Mouse (Mus musculus) neural tube, embryonic 13.5 days (tissue): ENCODE data around the gene Cpped1. TPM values are rescaled to one million over a fixed set of nuclear protein-coding genes. Genes with fewer than 3 reads are reported as not detected.

ENCODE experiments used
- ATAC-seq: fragments of 200-750 bp; cut with Nextera tagmentation; 2 replicates; pipeline ENCODE4 v1.8.0; 2017; ENCODE audit warnings: low read depth, mild to moderate bottlenecking, moderate TSS enrichment, moderate library complexity
- H3K27ac ChIP-seq: fragments of 300-500 bp; sonication (generic); replicated peaks from 2 replicates; pipeline ENCODE4 v1.5.1; 2015; ENCODE audit warnings: moderate library complexity, mild to moderate bottlenecking, inconsistent platforms
- H3K27me3 ChIP-seq: fragments of 300-500 bp; sonication (generic); 2 replicates; pipeline ENCODE4 v1.6.1; 2015; ENCODE audit warnings: mild to moderate bottlenecking, inconsistent platforms
- H3K36me3 ChIP-seq: fragments of 300-500 bp; sonication (generic); 2 replicates; pipeline ENCODE4 v1.6.1; 2015; ENCODE audit warnings: mild to moderate bottlenecking, inconsistent platforms
- H3K4me1 ChIP-seq: fragments of 300-500 bp; sonication (generic); replicated peaks from 2 replicates; pipeline ENCODE4 v1.6.1; 2015; ENCODE audit warnings: inconsistent platforms
- H3K4me2 ChIP-seq: fragments of 300-500 bp; sonication (generic); 2 replicates; pipeline ENCODE4 v1.6.1; 2015; ENCODE audit warnings: inconsistent platforms, mild to moderate bottlenecking, moderate library complexity
- H3K4me3 ChIP-seq: fragments of 300-500 bp; sonication (generic); 2 replicates; pipeline ENCODE4 v1.5.1; 2015; ENCODE audit warnings: mild to moderate bottlenecking, inconsistent platforms
- H3K9ac ChIP-seq: fragments of 300-500 bp; sonication (generic); 2 replicates; pipeline ENCODE4 v1.6.1; 2015; ENCODE audit warnings: moderate library complexity, mild to moderate bottlenecking, inconsistent platforms
- H3K9me3 ChIP-seq: fragments of 300-500 bp; sonication (generic); 2 replicates; pipeline ENCODE4 v1.6.1; 2016; ENCODE audit warnings: inconsistent platforms
- WGBS: fragments of 180-500 bp; shearing (Covaris S2); methylation state at CpG from one replicate; pipeline ENCODE4 v1.1.7; 2015; 5-methylcytosine and 5-hydroxymethylcytosine counted together
- polyA plus RNA-seq: library from polyadenylated mRNA; unstranded; fragments of >200 nt; fragmentation: Nextera tagmentation; extraction: Ambion mirVana; gene quantifications from 2 replicates; pipeline ENCODE4 v1.2.1, GENCODE M21; 2015

Gene Cpped1
- polyA plus RNA-seq, 1 experiment from 2014 or later: 19.3 TPM

DNA sequence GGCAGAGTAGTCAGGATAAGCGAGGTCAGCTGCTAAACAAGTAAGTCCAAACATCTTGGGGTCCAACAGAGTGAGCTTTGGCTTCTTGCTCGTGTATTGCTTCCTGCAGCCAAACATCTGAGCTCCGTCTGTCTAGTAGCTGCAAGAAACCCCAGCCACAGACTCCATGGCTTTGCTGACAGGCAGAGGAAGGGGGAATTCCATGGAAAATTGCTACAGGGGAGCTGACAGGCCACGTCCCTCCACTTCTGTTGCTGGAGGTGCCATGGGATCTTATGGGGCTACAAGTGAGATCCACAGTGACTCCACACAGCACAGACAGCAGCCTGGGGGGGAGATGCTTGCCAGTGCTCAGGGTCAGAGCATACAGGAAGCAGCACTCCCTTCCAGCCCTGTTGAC lies 123.4 kb downstream of the Cpped1 start:
- no peak overlapping the region for H3K9ac ChIP-seq
- H3K36me3 ChIP-seq: no peaks in the 10 kb centered on the region
- H3K27me3 ChIP-seq: no peaks in the 10 kb centered on the region

DNA sequence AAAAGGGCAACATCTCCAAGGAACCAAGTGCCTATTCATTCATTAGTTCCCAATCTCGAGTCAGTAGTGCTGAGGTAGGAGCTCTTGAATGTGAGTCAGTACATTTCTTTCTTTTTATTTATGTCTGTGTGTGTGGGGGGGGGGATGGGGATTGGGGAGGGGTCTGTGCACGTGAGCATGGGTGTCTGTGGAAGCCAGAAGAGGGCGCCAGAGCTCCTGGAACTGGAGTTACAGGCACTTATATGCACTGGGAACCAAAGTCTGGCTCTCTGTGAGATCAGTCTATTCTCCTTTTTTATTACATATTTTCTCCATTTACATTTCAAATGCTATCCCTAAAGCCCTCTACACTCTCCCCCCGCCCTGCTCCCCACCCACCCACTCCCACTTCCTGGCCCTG lies 124.9 kb downstream of the Cpped1 start:
- Histone ChIP-seq H3K27ac (no peak overlapping the region), H3K9me3 (no peaks in the 10 kb centered on the region), H3K9ac (no peak overlapping the region), H3K27me3 (no peaks in the 10 kb centered on the region), H3K4me1 (no peaks in the 10 kb centered on the region), H3K4me3 (no peak overlapping the region), H3K4me2 (no peak overlapping the region), H3K36me3 (no peaks in the 10 kb centered on the region)
- WGBS: 70% methylated on average over 4 of the region's 4 CpGs
- no peak for ATAC-seq

More for the DNA sequence above, 123.4 kb downstream of the Cpped1 start:
- H3K27ac ChIP-seq: no peak overlapping the region
- no peak for ATAC-seq
- WGBS: 85% methylated on average over 4 of the region's 4 CpGs
- H3K4me3 ChIP-seq: no peak overlapping the region
- no peaks in the 10 kb centered on the region for H3K4me1 ChIP-seq
- no peak overlapping the region for H3K4me2 ChIP-seq
- H3K9me3 ChIP-seq: no peaks in the 10 kb centered on the region

DNA sequence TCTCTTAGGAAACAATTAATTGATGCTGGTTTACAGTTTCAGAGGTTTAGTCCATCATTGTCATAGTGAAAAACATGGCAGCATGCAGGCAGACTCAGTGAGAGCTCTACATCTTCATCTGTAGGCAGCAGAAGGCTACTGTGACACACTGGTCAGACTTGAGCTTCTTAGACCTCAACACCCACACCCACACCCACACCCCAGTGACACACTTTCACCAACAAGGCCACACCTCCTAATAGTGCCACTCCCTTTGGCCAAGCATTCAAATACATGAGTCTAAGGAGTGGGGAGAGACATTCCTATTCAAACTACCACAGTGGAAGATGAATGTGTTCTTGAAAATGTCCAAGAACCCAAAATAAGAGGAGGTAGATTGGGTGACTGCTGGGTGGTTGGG lies 125.9 kb downstream of the Cpped1 start:
- no peaks in the 10 kb centered on the region for H3K4me1 ChIP-seq
- H3K4me3 ChIP-seq: no peak overlapping the region
- H3K27me3 ChIP-seq: no peaks in the 10 kb centered on the region
- no peak overlapping the region for H3K4me2 ChIP-seq
- no peak for ATAC-seq
- H3K36me3 ChIP-seq: no peaks in the 10 kb centered on the region
- no peak overlapping the region for H3K9ac ChIP-seq
- H3K27ac ChIP-seq: no peak overlapping the region
- H3K9me3 ChIP-seq: no peaks in the 10 kb centered on the region

DNA sequence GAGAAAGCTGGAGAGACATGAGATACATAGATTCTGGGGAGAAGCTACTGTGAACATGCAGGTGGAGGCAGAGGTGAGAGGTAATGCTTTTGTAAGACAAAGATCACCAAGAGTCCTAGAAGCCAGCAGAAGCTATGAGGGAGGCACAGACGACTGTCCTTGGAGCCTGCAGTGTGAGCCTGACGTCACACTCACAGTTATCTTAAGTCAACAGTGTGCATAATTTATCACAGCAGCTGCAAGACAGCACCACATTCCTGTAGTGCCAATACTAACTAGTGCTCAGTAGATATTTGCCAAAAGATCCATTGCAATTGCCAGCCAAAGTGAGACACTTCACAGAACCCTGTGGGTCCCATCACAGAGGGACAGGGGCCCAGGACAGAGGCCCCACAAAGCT lies 127.2 kb downstream of the Cpped1 start:
- H3K27me3 ChIP-seq: no peaks in the 10 kb centered on the region
- no peak overlapping the region for H3K4me3 ChIP-seq
- no peaks in the 10 kb centered on the region for H3K4me1 ChIP-seq
- WGBS: 41% methylated on average over 2 of the region's 2 CpGs
- no peaks in the 10 kb centered on the region for H3K9me3 ChIP-seq
- H3K4me2 ChIP-seq: no peak overlapping the region
- no peaks in the 10 kb centered on the region for H3K36me3 ChIP-seq
- H3K27ac ChIP-seq: no peak overlapping the region
- no peak for ATAC-seq
- H3K9ac ChIP-seq: no peak overlapping the region

- H3K4me1 ChIP-seq: no peaks in the 10 kb centered on the region
- no peak for ATAC-seq
- no peaks in the 10 kb centered on the region for H3K27me3 ChIP-seq
- no peak overlapping the region for H3K4me2 ChIP-seq
- H3K9ac ChIP-seq: no peak overlapping the region
- H3K4me3 ChIP-seq: no peak overlapping the region
- 86% methylated on average over 9 of the region's 9 CpGs for WGBS
- no peaks in the 10 kb centered on the region for H3K36me3 ChIP-seq
- H3K9me3 ChIP-seq: no peaks in the 10 kb centered on the region
- H3K27ac ChIP-seq: no peak overlapping the region
Observed at GRCm38 (mm10) chr16:11778715-11779460, 130.4 kb downstream of the Cpped1 start.

GRCm38 (mm10) chr16:11778191-11778590 lies 131.1 kb downstream of the Cpped1 start:
- no peaks in the 10 kb centered on the region for H3K4me1 ChIP-seq
- no peak overlapping the region for H3K4me3 ChIP-seq
- no peak overlapping the region for H3K27ac ChIP-seq
- no peak overlapping the region for H3K9ac ChIP-seq
- ATAC-seq: no peak
- H3K4me2 ChIP-seq: no peak overlapping the region
- H3K9me3 ChIP-seq: no peaks in the 10 kb centered on the region
- H3K27me3 ChIP-seq: no peaks in the 10 kb centered on the region
- 85% methylated on average over 5 of the region's 5 CpGs for WGBS
- H3K36me3 ChIP-seq: no peaks in the 10 kb centered on the region

DNA sequence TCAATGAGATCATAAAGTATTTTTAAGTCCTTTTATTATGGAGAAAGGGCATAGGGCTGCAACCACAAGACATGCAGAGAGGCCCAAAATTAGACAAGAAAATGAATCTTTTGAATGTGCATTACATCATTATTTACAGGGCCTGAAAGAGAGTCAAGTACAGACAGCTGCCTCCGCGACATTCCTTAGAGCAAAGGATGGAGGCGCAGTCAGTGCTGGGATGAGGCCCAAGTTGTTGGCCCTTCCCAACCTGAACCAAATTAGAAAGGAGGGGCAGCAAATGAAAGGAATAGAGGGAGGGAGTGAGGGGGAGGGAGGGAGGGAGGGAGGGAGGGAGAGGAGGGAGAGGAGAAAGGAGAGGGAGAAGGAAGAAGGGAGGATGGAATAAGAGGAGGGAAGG lies 132.7 kb downstream of the Cpped1 start:
- H3K27ac ChIP-seq: no peak overlapping the region
- H3K27me3 ChIP-seq: no peaks in the 10 kb centered on the region
- H3K4me2 ChIP-seq: no peak overlapping the region
- no peaks in the 10 kb centered on the region for H3K36me3 ChIP-seq
- H3K9ac ChIP-seq: no peak overlapping the region
- no peaks in the 10 kb centered on the region for H3K4me1 ChIP-seq
- H3K9me3 ChIP-seq: no peaks in the 10 kb centered on the region
- 88% methylated on average over 3 of the region's 3 CpGs for WGBS
- H3K4me3 ChIP-seq: no peak overlapping the region
- no peak for ATAC-seq

DNA sequence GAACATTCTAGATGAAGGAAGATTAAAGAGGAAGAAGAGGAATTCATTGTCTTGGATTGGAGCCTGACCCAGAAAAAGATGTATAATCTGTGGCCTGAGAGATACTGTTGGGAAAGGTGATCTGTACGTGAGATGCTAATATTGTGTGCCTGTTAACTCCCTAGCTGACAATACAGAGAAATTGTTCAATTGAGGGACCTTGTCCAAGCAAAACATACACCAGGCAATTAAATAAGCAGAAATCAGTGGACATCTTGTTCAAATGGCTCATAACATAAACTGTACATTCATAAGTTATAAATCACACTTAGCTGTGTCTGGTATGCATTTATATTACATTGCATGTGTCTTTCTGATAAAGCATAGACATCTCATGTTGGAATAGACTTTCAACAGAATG lies 134.9 kb downstream of the Cpped1 start:
- no peak overlapping the region for H3K9ac ChIP-seq
- no peaks in the 10 kb centered on the region for H3K4me1 ChIP-seq
- H3K4me3 ChIP-seq: no peak overlapping the region
- no peaks in the 10 kb centered on the region for H3K9me3 ChIP-seq
- H3K27ac ChIP-seq: no peak overlapping the region
- H3K36me3 ChIP-seq: no peaks in the 10 kb centered on the region
- H3K4me2 ChIP-seq: no peak overlapping the region
- no peak for ATAC-seq
- H3K27me3 ChIP-seq: no peaks in the 10 kb centered on the region
- WGBS: 83% methylated on average over 1 of the region's 1 CpGs

- H3K4me3 ChIP-seq: no peak overlapping the region
- H3K36me3 ChIP-seq: no peaks in the 10 kb centered on the region
- H3K9me3 ChIP-seq: no peaks in the 10 kb centered on the region
- H3K27me3 ChIP-seq: no peaks in the 10 kb centered on the region
- no peak overlapping the region for H3K9ac ChIP-seq
- H3K27ac ChIP-seq: no peak overlapping the region
- H3K4me1 ChIP-seq: no peaks in the 10 kb centered on the region
- ATAC-seq: no peak
- WGBS: 57% methylated on average over 2 of the region's 2 CpGs
- H3K4me2 ChIP-seq: no peak overlapping the region
Observed at GRCm38 (mm10) chr16:11772318-11772717, 136.9 kb downstream of the Cpped1 start.

DNA sequence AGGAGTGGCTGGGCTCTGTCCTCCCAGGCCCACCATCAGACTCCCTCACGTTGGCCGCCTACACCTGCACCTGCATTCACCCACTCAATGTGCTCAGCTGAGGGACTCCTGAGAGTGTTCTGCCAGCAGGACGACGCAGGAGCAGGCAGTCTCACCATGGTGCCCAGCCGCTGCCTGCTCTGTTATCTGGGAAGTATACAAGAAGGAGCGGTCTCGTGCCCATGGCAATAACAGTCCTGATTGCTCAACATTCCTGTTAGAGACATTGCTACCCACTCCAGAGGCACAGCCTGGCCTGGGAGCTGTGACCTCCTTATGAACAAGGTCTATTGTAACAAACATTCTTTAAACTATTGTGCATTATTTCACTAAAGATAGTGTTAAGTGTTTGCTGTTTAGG lies 151.3 kb downstream of the Cpped1 start:
- ATAC-seq: no peak
- H3K36me3 ChIP-seq: peaks cover 5% of the 10 kb centered on the region; the same call in 1 of the 2 replicates
- 82% methylated on average over 7 of the region's 7 CpGs for WGBS

DNA sequence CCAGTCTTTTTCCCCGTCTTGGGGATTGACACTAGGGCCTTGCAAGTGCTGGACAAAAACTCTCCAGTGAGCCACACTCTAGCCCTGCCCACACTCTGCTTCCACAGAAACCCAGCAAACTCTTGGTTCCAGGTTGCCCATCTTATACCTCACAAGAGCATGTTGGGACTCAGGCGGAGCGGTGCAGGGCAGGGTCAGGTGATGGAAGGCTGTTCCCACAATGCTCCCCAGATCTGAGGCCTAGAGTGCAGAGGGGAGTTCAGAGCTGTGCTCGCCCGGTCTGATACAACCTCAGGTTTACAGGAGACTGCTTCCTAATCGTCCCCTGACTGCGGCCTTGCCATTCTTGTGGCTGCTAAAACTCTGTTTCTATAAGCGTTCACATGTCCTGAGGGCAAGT lies 151.8 kb downstream of the Cpped1 start:
- no peak for ATAC-seq
- 91% methylated on average over 8 of the region's 8 CpGs for WGBS
- H3K27me3 ChIP-seq: no peaks in the 10 kb centered on the region

More for the DNA sequence above, 151.3 kb downstream of the Cpped1 start:
- Histone ChIP-seq H3K4me3 (no peak overlapping the region), H3K4me1 (no peaks in the 10 kb centered on the region), H3K9me3 (no peaks in the 10 kb centered on the region), H3K4me2 (no peak overlapping the region), H3K9ac (no peak overlapping the region), H3K27ac (no peak overlapping the region), H3K27me3 (no peaks in the 10 kb centered on the region)

DNA sequence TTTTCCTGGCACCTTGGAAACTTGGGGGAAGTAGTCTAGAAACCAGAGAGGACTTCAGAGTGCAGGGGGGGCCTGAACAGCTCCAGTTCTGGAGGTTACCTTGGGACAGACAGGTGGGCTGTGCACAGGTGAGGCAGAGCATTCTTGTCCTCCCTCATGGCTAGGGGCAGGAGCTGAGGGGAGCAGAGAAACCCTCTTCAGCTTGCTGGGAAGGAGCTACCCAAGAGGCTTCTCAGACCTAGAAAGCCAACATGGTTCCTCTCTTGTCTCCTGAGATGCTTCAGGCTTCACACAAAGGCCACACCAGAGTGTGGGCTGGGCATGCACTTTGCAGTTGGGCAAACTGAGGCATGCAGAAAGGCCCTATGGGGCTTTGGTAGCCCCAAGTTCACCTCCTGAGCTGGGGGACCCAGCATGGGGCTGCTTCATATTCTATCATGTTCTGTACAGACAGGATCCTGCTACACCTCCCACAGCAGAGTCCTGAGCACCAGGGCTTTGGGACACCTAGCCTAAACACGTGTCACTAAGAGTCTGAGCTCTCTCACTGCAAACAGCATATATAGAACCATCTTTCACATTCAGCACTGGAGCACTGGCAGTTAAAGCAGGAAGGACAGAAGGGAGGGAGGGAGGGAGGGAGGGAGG lies 152.5 kb downstream of the Cpped1 start:
- no peaks in the 10 kb centered on the region for H3K9me3 ChIP-seq
- peaks cover 5% of the 10 kb centered on the region; the same call in 1 of the 2 replicates for H3K36me3 ChIP-seq
- H3K4me3 ChIP-seq: no peak overlapping the region
- no peak overlapping the region for H3K27ac ChIP-seq
- no peak for ATAC-seq
- WGBS: 72% methylated on average over 1 of the region's 1 CpGs
- no peak overlapping the region for H3K9ac ChIP-seq
- H3K4me2 ChIP-seq: no peak overlapping the region
- no peaks in the 10 kb centered on the region for H3K4me1 ChIP-seq
- no peaks in the 10 kb centered on the region for H3K27me3 ChIP-seq

More for the DNA sequence above, 151.8 kb downstream of the Cpped1 start:
- Histone ChIP-seq H3K27ac (no peak overlapping the region), H3K4me2 (no peak overlapping the region), H3K9me3 (no peaks in the 10 kb centered on the region), H3K9ac (no peak overlapping the region), H3K36me3 (peaks cover 5% of the 10 kb centered on the region; the same call in 1 of the 2 replicates), H3K4me1 (no peaks in the 10 kb centered on the region), H3K4me3 (no peak overlapping the region)
